Mouse (Mus musculus) megakaryocyte, embryonic 14.5 days (primary cell): ENCODE measurements at regions not wholly inside any gene's neighbourhood (a gene's known extent, or its start where the extent isn't known, plus 50 kb on each side); places are given as distances from the start of the nearest gene placed in this dataset.

Experiments used
- FLI1 ChIP-seq: IDR thresholded peaks from 2 replicates; pipeline ENCODE4 v1.6.1; 2012; ENCODE audit warnings: low read length, inconsistent platforms, mixed read lengths
- GATA1 ChIP-seq: IDR thresholded peaks from 3 replicates; pipeline ENCODE4 v1.6.1; 2012; ENCODE audit warnings: mixed read lengths, low read length, inconsistent platforms, borderline replicate concordance

GRCm38 (mm10) chr7:124946424-124946823 lies 498.1 kb upstream of the Kdm8 start:
- no peak for TF ChIP-seq GATA1
- no peak for TF ChIP-seq FLI1
